Mouse (Mus musculus) brain, embryonic 18.5 days (tissue): ENCODE measurements around the gene Zc3h8.

Experiments used
- DNase-seq: peaks from one replicate; pipeline ENCODE4 v3.0.0-alpha.2; 2012; ENCODE audit warnings: low read depth, low spot score

The Zc3h8 gene

DNA sequence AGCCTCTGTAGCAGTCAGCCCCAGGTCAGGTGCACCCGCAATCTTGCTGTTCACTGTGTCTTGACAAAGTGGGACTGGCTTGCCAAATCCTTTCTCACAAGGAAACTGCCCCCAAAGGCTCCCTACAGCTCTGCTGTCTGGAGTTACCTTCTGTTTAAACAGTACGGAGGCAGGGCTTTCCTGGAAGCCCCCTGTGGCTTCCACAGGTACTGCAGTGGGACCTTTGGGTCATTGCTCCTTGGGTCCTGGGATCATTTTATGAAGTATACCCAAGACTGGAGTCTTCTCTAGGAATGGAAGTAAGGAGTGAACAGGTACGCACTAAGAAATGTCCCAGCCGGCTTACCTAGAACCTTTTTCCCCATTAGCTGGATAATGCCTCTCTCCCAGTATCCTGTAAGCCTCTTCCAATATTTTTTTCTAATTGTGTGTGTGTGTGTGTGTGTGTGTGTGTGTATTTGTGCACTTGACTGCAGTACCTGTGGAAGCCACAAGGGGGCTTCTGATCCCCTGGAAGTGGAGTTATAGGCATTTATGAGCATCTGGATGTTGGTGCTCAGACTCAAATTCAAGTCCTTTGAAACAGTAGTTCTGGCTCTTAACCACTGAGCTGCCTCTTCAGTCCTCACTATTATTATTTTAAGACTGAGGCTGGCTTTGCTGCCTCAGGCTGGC, 53.1 kb downstream of the Zc3h8 start:
- DNase-seq = no peak

DNA sequence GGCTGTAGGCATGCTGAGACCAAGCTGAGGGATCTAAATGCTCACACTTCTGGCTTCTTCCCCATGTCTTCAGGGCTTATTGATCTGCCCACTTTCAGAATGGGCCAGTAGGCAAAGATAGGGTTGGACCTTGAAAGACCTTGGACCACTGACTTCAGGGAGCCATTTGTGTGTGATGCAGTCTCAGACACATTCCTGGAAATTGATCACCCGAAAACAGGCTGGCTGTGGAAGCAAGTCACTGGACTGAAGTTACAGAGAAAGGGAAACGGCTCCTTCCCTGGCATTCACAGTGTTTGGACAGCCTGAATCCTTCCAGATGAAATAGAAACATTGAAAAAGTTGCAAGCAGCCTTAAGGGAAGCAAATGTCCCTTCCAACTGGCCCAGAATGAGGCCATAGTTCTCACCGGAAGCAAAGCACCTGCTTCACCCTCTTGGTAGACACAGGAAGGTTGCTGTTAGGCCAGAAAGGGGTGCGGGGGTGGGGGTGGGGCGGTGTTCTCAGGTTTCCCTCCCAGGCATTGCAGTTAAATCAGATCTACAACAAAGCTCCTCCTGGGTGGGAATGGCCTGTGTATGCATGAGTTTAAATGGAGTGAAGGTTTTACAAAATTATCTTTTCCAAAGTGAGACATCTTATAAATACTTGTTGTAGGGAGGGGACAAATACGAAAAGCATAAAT, 55.9 kb downstream of the Zc3h8 start:
- no peak for DNase-seq

- no peak for DNase-seq
Observed at GRCm38 (mm10) chr2:128885225-128885811, 58.6 kb downstream of the Zc3h8 start.

DNA sequence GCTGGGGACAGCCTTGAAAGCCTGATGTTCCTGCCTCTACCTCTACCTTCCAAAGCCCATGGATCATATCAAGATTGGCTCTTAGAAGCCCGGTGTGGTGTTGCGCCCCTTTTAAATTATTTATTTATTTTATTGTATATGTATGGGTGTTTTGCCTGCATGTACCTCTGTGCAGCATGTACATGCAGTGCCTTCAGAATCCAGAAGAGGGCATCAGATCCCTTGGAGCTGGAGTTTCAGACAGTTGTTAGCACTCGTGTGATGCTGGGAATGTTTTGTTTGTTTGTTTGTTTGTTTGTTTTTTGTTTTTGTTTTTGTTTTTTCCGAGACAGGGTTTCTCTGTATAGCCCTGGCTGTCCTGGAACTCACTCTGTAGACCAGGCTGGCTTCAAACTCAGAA, 62.6 kb downstream of the Zc3h8 start:
- no peak for DNase-seq
